Mouse (Mus musculus) lung, adult 2 months (tissue): ENCODE data around the gene Zfhx3.

Source experiments
- CTCF ChIP-seq: fragments of 200-500 bp; IDR thresholded peaks from 2 replicates; pipeline ENCODE4 v1.5.1; 2011; ENCODE audit warnings: mild to moderate bottlenecking, low read length, control low read depth; ENCODE audit not compliant: insufficient read depth
- POLR2A ChIP-seq: fragments of 200-500 bp; IDR thresholded peaks from 2 replicates; pipeline ENCODE4 v1.6.1; 2011; ENCODE audit warnings: low read depth, mild to moderate bottlenecking, control low read depth, low read length, borderline replicate concordance; ENCODE audit errors: extremely low read depth

DNA sequence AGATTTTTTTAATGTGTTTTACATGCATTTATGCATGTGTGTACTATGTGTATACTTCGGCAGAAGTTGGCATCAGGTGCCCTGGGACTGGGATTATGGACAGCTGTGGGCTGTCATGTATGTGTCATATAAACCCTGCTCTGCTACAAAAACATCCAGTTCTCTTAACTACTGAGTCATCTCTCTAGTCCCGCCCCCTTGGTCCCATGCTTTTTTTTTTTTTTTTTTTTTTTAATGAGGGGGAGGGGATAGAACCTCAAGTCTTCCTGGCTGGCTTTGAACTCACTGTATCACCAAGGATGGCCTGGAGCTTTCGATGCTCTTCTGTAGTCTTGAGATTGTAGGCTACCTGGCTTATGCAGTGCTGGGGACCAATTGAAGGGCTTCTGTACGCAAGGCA is 827.9 kb downstream of the Zfhx3 start:
- TF ChIP-seq POLR2A (no peak), CTCF (no peak)
